Mouse (Mus musculus): ENCODE results near the gene Gm44503.

Gene Gm44503

GRCm38 (mm10) chr9:73025818-73026636 lies 67.4 kb downstream of the Gm44503 start:
- peak; percentile 79 for DNase-seq (ENCODE audit: low read depth, low spot score)

GRCm38 (mm10) chr9:73030443-73030842 lies 71.8 kb downstream of the Gm44503 start:
- DNase-seq (ENCODE audit: low read depth, low spot score) = no peak

- DNase-seq (ENCODE audit: low read depth, low spot score) = no peak
These were observed 72.8 kb downstream of the Gm44503 start for GRCm38 (mm10) chr9:73031421-73031820.

- DNase-seq (ENCODE audit: low read depth, low spot score) = no peak
These were observed 74.8 kb downstream of the Gm44503 start for GRCm38 (mm10) chr9:73033406-73033805.

- peak; percentile 90 for DNase-seq (ENCODE audit: low read depth, low spot score)
These were observed 80.7 kb downstream of the Gm44503 start for GRCm38 (mm10) chr9:73039222-73039945.

GRCm38 (mm10) chr9:73040080-73040479 lies 81.4 kb downstream of the Gm44503 start, which contains the start of gene Pigb:
Pigb (minus strand) TSS chr9:73040378.
- no peak for DNase-seq (ENCODE audit: low read depth, low spot score)

- peak; percentile 84 for DNase-seq (ENCODE audit: low read depth, low spot score)
These were observed 85.8 kb downstream of the Gm44503 start, which contains the start of gene Rab27a for GRCm38 (mm10) chr9:73044146-73045079. Rab27a (plus strand) TSS chr9:73044854.

- DNase-seq (ENCODE audit: low read depth, low spot score) = no peak
These were observed 86.6 kb downstream of the Gm44503 start for GRCm38 (mm10) chr9:73045204-73045603.

- DNase-seq (ENCODE audit: low read depth, low spot score) = no peak
These were observed 87.1 kb downstream of the Gm44503 start for GRCm38 (mm10) chr9:73045711-73046110.

- no peak for DNase-seq (ENCODE audit: low read depth, low spot score)
These were observed 89.3 kb downstream of the Gm44503 start for GRCm38 (mm10) chr9:73047906-73048305.

- no peak for DNase-seq (ENCODE audit: low read depth, low spot score)
These were observed 90.3 kb downstream of the Gm44503 start for GRCm38 (mm10) chr9:73048927-73049326.

- peak; percentile 54 for DNase-seq (ENCODE audit: low read depth, low spot score)
These were observed 91.2 kb downstream of the Gm44503 start for GRCm38 (mm10) chr9:73049833-73050232.

- no peak for DNase-seq (ENCODE audit: low read depth, low spot score)
These were observed 92.0 kb downstream of the Gm44503 start for GRCm38 (mm10) chr9:73050606-73051005.

GRCm38 (mm10) chr9:73055441-73055911 lies 96.8 kb downstream of the Gm44503 start:
- no peak for DNase-seq (ENCODE audit: low read depth, low spot score)

- no peak for DNase-seq (ENCODE audit: low read depth, low spot score)
These were observed 100.6 kb downstream of the Gm44503 start for GRCm38 (mm10) chr9:73059224-73059623.

- DNase-seq (ENCODE audit: low read depth, low spot score) = peak; percentile 49
These were observed 105.1 kb downstream of the Gm44503 start for GRCm38 (mm10) chr9:73063621-73064290.
